Mouse (Mus musculus) midbrain, embryonic 16.5 days (tissue): ENCODE measurements around the gene Stox1. TPM values are rescaled to one million over a fixed set of nuclear protein-coding genes. Genes with fewer than 3 reads are reported as not detected.

Source experiments
- ATAC-seq: fragments of 200-750 bp; cut with Nextera tagmentation; 2 replicates; pipeline ENCODE4 v1.8.0; 2017; ENCODE audit warnings: moderate TSS enrichment
- H3K27ac ChIP-seq: fragments of 300-500 bp; sonication (generic); 2 replicates; pipeline ENCODE4 v1.5.1; 2014; ENCODE audit warnings: mild to moderate bottlenecking, low read length, mixed read lengths
- H3K27me3 ChIP-seq: fragments of 300-500 bp; sonication (generic); 2 replicates; pipeline ENCODE4 v1.6.1; 2014; ENCODE audit warnings: low read depth, low read length, mixed read lengths; ENCODE audit not compliant: control insufficient read depth, insufficient read depth
- H3K36me3 ChIP-seq: fragments of 300-500 bp; sonication (generic); 2 replicates; pipeline ENCODE4 v1.6.1; 2014; ENCODE audit warnings: mild to moderate bottlenecking, low read length, moderate library complexity, mixed read lengths; ENCODE audit not compliant: control insufficient read depth, insufficient read depth
- H3K4me1 ChIP-seq: fragments of 300-500 bp; sonication (generic); 2 replicates; pipeline ENCODE4 v1.6.1; 2014; ENCODE audit warnings: mild to moderate bottlenecking, low read length, mixed read lengths; ENCODE audit not compliant: control insufficient read depth, insufficient read depth
- H3K4me2 ChIP-seq: fragments of 300-500 bp; sonication (generic); 2 replicates; pipeline ENCODE4 v1.6.1; 2014; ENCODE audit warnings: mild to moderate bottlenecking, low read length, mixed read lengths
- H3K4me3 ChIP-seq: fragments of 300-500 bp; sonication (generic); 2 replicates; pipeline ENCODE4 v1.5.1; 2014; ENCODE audit warnings: low read depth, mild to moderate bottlenecking, low read length, moderate library complexity, mixed read lengths
- H3K9ac ChIP-seq: fragments of 300-500 bp; sonication (generic); 2 replicates; pipeline ENCODE4 v1.6.1; 2014; ENCODE audit warnings: low read depth, low read length, mixed read lengths
- H3K9me3 ChIP-seq: fragments of 300-500 bp; sonication (generic); replicated peaks from 2 replicates; pipeline ENCODE4 v1.6.1; 2014; ENCODE audit warnings: mild to moderate bottlenecking, low read length, mixed read lengths; ENCODE audit not compliant: control insufficient read depth, poor library complexity, severe bottlenecking
- WGBS: fragments of 180-500 bp; shearing (Covaris S2); extraction: QIAGEN DNeasy Blood & Tissue Kit; methylation state at CpG from one replicate; pipeline ENCODE4 v1.1.7; 2014; 5-methylcytosine and 5-hydroxymethylcytosine counted together
- polyA plus RNA-seq: library from polyadenylated mRNA; unstranded; fragments of >200 nt; fragmentation: Nextera tagmentation; extraction: Ambion mirVana; gene quantifications from 2 replicates; pipeline ENCODE4 v1.2.1, GENCODE M21; 2015

Stox1 gene
- polyA plus RNA-seq, 1 experiment from 2014 or later, result 3.5 TPM

GRCm38 (mm10) chr10:62713457-62713856 is 12.5 kb downstream of the Stox1 start:
- no peak for ATAC-seq
- Histone ChIP-seq H3K27me3 (no peaks in the 10 kb centered on the region), H3K4me3 (no peak overlapping the region), H3K27ac (no peak overlapping the region), H3K4me1 (no peaks in the 10 kb centered on the region), H3K36me3 (no peaks in the 10 kb centered on the region), H3K9me3 (no peaks in the 10 kb centered on the region), H3K9ac (no peak overlapping the region), H3K4me2 (no peak overlapping the region)
- WGBS, result 83% methylated on average over 10 of the region's 10 CpGs

- Histone ChIP-seq H3K9me3 (no peaks in the 10 kb centered on the region), H3K27ac (no peak overlapping the region), H3K4me2 (no peak overlapping the region), H3K4me3 (no peak overlapping the region), H3K4me1 (no peaks in the 10 kb centered on the region), H3K9ac (no peak overlapping the region), H3K27me3 (no peaks in the 10 kb centered on the region), H3K36me3 (no peaks in the 10 kb centered on the region)
- WGBS, result 82% methylated on average over 4 of the region's 4 CpGs
- no peak for ATAC-seq
Measured at GRCm38 (mm10) chr10:62703579-62703978, 22.3 kb downstream of the Stox1 start.

DNA sequence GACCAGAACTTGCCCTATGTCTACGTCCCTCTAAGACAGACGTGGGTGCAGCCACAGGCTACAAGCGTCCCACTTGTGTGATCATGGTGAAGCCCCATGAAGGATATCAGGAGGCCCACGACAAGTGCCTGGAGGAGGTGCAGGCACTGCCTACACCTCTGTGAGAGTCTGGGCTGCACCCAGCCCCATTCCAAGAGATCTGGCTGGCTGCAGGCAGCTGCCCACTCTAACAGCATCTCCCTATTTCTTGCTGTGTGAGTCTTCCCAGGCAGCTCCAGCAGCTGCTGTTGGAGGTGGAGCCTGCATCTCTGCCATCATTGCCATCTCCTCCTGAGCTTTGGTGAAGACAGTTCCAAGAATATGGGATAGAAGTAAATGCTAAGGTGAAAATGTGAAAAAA is 23.5 kb downstream of the Stox1 start:
- H3K4me1 ChIP-seq, result no peaks in the 10 kb centered on the region
- WGBS, result 85% methylated on average over 4 of the region's 4 CpGs
- no peaks in the 10 kb centered on the region for H3K36me3 ChIP-seq
- H3K9me3 ChIP-seq, result no peaks in the 10 kb centered on the region
- H3K9ac ChIP-seq, result no peak overlapping the region
- H3K4me3 ChIP-seq, result no peak overlapping the region
- H3K27ac ChIP-seq, result no peak overlapping the region
- no peaks in the 10 kb centered on the region for H3K27me3 ChIP-seq
- H3K4me2 ChIP-seq, result no peak overlapping the region
- no peak for ATAC-seq

DNA sequence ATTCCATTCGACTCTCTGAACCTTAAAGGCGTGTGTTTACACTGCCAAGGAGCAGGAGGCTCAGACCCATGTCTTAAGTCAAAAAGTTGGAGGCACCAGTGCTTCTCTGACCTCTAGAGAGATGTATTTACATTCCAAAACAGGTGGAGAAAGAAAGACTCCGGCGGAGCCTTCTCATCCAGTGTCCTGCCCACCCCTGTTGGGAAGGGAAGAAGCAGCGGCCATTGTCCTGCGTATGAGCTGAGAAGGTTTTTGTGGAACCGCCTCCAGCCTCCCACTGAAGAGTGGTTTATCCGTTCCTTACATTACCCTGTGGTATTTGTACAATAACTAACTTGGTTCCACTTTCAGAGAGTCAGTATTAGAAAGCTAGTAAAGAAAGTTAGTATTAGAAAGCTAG is 33.2 kb downstream of the Stox1 start:
- WGBS, result 56% methylated on average over 8 of the region's 8 CpGs
- Histone ChIP-seq H3K27me3 (peaks cover 5% of the 10 kb centered on the region; the same call in 1 of the 2 replicates), H3K36me3 (no peaks in the 10 kb centered on the region), H3K4me1 (peaks cover 3% of the 10 kb centered on the region; the same call in 1 of the 2 replicates), H3K9me3 (no peaks in the 10 kb centered on the region), H3K9ac (no peak overlapping the region), H3K4me3 (no peak overlapping the region), H3K27ac (no peak overlapping the region), H3K4me2 (no peak overlapping the region)
- no peak for ATAC-seq

DNA sequence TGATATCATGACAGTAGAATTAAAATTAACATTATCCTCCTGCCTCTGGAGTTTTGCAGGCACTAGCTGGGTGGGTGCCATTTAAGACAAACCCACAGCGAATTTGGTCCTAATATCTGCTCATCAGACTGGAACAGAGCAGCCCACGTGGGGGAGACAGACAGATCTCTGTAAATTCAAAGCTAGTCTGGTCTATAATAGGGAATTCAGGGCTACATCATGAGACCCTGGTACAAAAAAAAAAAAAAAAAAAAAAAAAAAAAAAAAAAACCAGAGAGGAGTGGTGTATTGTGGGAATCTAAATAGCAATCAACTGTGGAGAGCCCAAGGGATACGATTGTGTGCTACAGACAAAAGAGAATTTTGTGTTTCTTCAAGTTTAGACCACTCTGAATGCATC is 33.7 kb downstream of the Stox1 start:
- Histone ChIP-seq H3K36me3 (no peaks in the 10 kb centered on the region), H3K27ac (no peak overlapping the region), H3K9me3 (no peaks in the 10 kb centered on the region), H3K9ac (no peak overlapping the region), H3K27me3 (peaks cover 5% of the 10 kb centered on the region; the same call in 1 of the 2 replicates), H3K4me2 (no peak overlapping the region), H3K4me1 (peaks cover 8% of the 10 kb centered on the region), H3K4me3 (no peak overlapping the region)
- no peak for ATAC-seq
- 70% methylated on average over 3 of the region's 3 CpGs for WGBS

DNA sequence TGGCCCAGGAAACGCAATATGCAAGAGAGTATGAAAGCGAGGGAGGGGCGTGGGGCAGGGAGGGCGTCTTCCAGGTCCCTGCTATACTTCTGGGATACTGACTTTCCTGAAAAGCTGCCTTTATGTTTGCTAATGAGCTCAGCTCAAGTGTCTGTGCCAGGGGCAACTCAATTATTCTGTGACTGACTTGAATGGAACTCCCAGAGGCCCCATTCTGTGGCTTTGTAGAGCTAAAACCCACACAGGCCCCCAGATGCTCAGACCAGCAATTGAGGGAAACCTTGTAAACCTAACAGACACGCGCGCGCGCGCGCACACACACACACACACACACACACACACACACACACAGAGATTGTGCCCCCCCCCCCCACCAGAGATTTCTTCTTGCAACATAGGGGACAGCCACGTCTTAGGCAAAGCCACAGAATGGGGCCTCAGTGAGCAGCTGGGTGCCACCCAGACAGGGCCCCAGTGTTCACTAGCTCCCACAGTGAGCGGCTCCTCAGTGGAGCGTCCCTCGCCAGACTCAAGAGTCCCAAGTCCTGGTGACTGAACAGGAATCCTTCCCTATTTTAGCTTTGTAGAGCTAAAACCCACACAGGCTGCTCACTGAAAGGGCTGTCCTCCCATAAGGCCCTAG is 38.8 kb downstream of the Stox1 start:
- Histone ChIP-seq H3K27ac (no peak overlapping the region), H3K4me1 (peaks cover 12% of the 10 kb centered on the region), H3K4me3 (no peak overlapping the region), H3K4me2 (no peak overlapping the region), H3K36me3 (no peaks in the 10 kb centered on the region), H3K9ac (no peak overlapping the region; the same call in 1 of the 2 replicates), H3K27me3 (peaks cover 10% of the 10 kb centered on the region), H3K9me3 (no peaks in the 10 kb centered on the region)
- WGBS, result 8% methylated on average over 15 of the region's 15 CpGs
- ATAC-seq, result peak; percentile 83

- H3K4me1 ChIP-seq, result peaks cover 12% of the 10 kb centered on the region
- WGBS, result 57% methylated on average over 5 of the region's 5 CpGs
- H3K4me2 ChIP-seq, result no peak overlapping the region
- H3K36me3 ChIP-seq, result no peaks in the 10 kb centered on the region
- ATAC-seq, result no peak
- H3K9me3 ChIP-seq, result 0 out of 2 replicates have a peak, but pooled peaks cover 5% of the 10 kb centered on the region
- peaks cover 6% of the 10 kb centered on the region for H3K27me3 ChIP-seq
- H3K9ac ChIP-seq, result no peak overlapping the region
- no peak overlapping the region for H3K27ac ChIP-seq
- H3K4me3 ChIP-seq, result no peak overlapping the region
Measured at GRCm38 (mm10) chr10:62683043-62683442, 42.9 kb downstream of the Stox1 start.

- WGBS, result 59% methylated on average over 1 of the region's 1 CpGs
Measured at GRCm38 (mm10) chr10:62679833-62680232, 46.1 kb downstream of the Stox1 start.

GRCm38 (mm10) chr10:62677329-62677728 is 48.6 kb downstream of the Stox1 start:
- no peaks in the 10 kb centered on the region for H3K36me3 ChIP-seq
- ATAC-seq, result no peak
- H3K4me3 ChIP-seq, result no peak overlapping the region
- no peak overlapping the region for H3K4me2 ChIP-seq
- H3K4me1 ChIP-seq, result no peaks in the 10 kb centered on the region
- no peaks in the 10 kb centered on the region for H3K27me3 ChIP-seq
- 73% methylated on average over 5 of the region's 5 CpGs for WGBS
- 0 out of 2 replicates have a peak, but pooled peaks cover 5% of the 10 kb centered on the region for H3K9me3 ChIP-seq
- no peak overlapping the region for H3K9ac ChIP-seq
- H3K27ac ChIP-seq, result no peak overlapping the region

More at GRCm38 (mm10) chr10:62679833-62680232, 46.1 kb downstream of the Stox1 start:
- H3K36me3 ChIP-seq, result no peaks in the 10 kb centered on the region
- no peak overlapping the region for H3K9ac ChIP-seq
- H3K4me2 ChIP-seq, result no peak overlapping the region
- no peak overlapping the region for H3K4me3 ChIP-seq
- ATAC-seq, result no peak
- H3K27me3 ChIP-seq, result peaks cover 6% of the 10 kb centered on the region
- H3K9me3 ChIP-seq, result 0 out of 2 replicates have a peak, but pooled peaks cover 5% of the 10 kb centered on the region
- no peaks in the 10 kb centered on the region for H3K4me1 ChIP-seq
- H3K27ac ChIP-seq, result no peak overlapping the region
